Mouse (Mus musculus) inflammation-experienced regulatory T-cells (primary cell): ENCODE measurements around the gene Mrpl9. TPM values are rescaled to one million over a fixed set of nuclear protein-coding genes. Genes with fewer than 3 reads are reported as not detected.

Experiments used
- polyA plus RNA-seq, 2 experiments: library from polyadenylated mRNA; unstranded; fragments of 100-300 nt; shearing (Covaris generic); gene quantifications; one replicate each; pipeline ENCODE4 v1.2.1; 2017

Mrpl9 gene
- polyA plus RNA-seq: 10 to 100 TPM; 58.1 to 61.6 TPM

DNA sequence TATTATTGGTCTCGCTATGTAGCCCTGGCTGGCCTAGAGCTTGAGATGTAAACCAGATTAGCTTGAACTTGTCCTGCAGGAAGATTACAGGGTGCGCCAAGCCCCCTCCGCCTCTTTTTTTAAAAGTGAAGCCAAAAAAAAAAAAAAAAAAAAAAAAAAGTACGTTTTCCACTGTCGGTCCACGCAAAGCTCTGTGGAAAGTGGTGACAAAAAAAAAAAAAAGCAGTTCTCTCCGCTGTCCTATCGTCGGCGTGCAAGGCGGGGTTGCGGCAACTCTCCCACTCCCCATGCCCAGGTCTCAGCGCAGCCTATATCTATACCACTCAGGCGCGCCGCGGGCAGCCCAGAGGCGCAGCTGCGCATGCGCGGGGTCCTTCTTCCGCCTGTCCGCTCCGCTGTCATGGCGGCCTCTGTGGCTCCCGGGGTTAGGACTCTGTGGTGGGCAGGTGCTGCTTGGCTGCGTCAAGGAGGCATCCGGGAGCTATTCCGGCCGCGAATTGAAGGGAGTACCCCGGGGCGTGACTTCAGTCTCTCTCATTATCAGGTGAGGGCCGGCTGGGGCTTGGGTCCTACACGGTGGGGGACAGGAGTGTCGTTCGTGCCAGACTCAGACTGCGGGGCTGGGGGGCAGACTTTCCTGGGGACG is at the start of gene Mrpl9:
Gene Mrpl9, plus strand, starts transcription at position 368 of the 646 bp plus-strand sequence.

DNA sequence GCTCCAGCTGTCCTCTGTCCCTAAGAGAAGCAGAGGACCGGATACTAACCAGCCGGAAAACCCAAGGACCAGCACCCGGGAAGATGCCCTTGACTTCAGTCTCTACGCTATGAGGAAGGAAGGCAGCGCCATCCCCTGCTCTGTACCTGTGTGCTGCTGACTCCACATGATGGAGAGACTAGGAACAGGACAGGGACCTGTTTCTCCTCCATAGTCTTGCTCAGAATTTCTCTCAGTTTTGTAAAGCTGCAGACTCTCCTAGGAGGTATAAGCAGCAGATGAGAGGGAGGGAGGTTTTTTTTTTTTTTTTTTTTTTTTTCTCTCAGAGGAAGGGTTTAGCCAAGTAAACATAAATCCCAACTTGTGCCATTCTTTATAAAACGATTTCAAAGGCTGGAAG is 44.9 kb upstream of the Mrpl9 start, which contains the start of gene Lingo4:
Gene Lingo4, plus strand, starts transcription at position 301 of the 400 bp plus-strand sequence.

GRCm38 (mm10) chr3:94413031-94413679 is 30.0 kb upstream of the Mrpl9 start, which contains the start of gene Tdrkh:
TSS of gene Tdrkh (plus strand) at chr3:94413273.

DNA sequence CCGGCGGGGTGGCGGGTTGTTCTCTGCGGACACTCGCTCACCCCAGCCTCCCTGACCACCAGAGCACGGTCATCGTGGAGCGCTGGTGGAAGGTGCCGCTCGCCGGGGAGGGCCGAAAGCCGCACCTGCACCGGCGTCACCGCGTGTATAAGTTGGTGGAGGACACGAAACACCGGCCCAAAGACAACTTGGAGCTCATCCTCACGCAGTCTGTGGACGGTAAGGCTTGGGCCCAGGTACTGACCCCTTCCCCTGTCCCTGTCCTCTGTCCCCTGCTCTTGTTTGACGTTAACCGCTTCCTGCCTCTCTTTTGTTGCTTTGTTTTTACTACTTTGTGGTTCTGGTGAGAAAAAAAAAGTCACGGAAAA is 463 bp downstream of the Mrpl9 start, which contains the start of gene Oaz3:
Gene Oaz3, minus strand, starts transcription at position 319 of the 368 bp plus-strand sequence.

GRCm38 (mm10) chr3:94477981-94478422 is 34.9 kb downstream of the Mrpl9 start, which contains the start of gene Celf3:
TSS of gene Celf3 (plus strand) at chr3:94478295.

DNA sequence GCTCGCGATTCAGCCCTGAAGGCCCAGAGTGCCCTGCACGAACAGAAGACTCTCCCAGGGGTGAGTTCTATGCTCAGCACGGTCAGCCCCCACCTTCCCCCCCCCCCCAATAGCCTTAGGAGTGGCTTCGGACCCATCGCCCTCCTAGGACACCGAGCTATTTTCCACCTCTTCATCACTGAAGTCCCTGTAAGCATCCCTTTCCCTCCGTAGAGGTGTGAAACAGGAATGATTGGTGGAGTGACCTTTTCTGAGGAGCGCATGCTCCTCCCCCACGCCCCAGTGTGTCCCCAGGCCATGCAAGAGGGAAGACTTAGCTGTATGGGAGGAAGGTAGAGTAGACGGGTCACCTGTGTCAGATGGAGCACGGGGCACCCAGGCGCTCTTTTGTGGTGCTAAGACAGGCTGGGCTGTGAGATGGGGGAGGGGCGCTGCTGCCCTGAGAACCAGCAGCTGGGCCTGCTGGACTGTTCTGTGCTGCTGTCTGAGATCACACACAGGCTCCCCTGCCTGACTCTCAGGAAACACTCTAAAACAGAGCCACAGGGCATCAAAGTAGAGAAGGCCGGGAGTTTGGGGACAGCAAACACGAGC is 37.3 kb downstream of the Mrpl9 start, which contains the start of gene Riiad1:
Gene Riiad1, minus strand, starts transcription at position 51 of the 594 bp plus-strand sequence.

Other genes starting within 250 kb of the Mrpl9 start
- not detected for gene Gm5286, start 246.6 kb upstream of the Mrpl9 start, polyA plus RNA-seq
- gene Gm4778, start 179.3 kb upstream of the Mrpl9 start, polyA plus RNA-seq: not detected
- 1 to 10 TPM; 7.5 to 8.9 TPM for gene Them4, start 133.2 kb upstream of the Mrpl9 start, polyA plus RNA-seq
- gene Them5, start 101.2 kb upstream of the Mrpl9 start, polyA plus RNA-seq: not detected
- gene C2cd4d, start 80.9 kb upstream of the Mrpl9 start, polyA plus RNA-seq: not detected
- 1 to 10 TPM; 1.8 to 4.6 TPM for gene Rorc, start 70.5 kb upstream of the Mrpl9 start, polyA plus RNA-seq
- under 1 TPM; 0.40 to 0.45 TPM for gene Lingo4, start 44.8 kb upstream of the Mrpl9 start, polyA plus RNA-seq
- gene Tdrkh, start 30.0 kb upstream of the Mrpl9 start, polyA plus RNA-seq: 1 to 10 TPM; 5.4 to 9.4 TPM
- gene Oaz3, start 597 bp downstream of the Mrpl9 start, polyA plus RNA-seq: 1 to 10 TPM; 1.6 to 6.3 TPM
- 1 to 10 TPM; 1.8 to 6.0 TPM for gene Celf3, start 35.0 kb downstream of the Mrpl9 start, polyA plus RNA-seq
- gene Riiad1, start 37.0 kb downstream of the Mrpl9 start, polyA plus RNA-seq: 1 to 10 TPM in 1 of 2 experiments, under 1 TPM in 1; 0.47 to 2.2 TPM
- gene Snx27, start 139.4 kb downstream of the Mrpl9 start, polyA plus RNA-seq: 10 to 100 TPM; 18.4 to 22.1 TPM
- not detected for gene Gm10972, start 199.8 kb downstream of the Mrpl9 start, polyA plus RNA-seq
- 1 to 10 TPM in 1 of 2 experiments, under 1 TPM in 1; 0.73 to 2.4 TPM for gene Tuft1, start 215.6 kb downstream of the Mrpl9 start, polyA plus RNA-seq